Mouse (Mus musculus) CD4-positive, CD25-positive, alpha-beta regulatory T cell, adult 2 months (primary cell): Measurements from ENCODE around the gene Notum.

Experiments
- DNase-seq: peaks from one replicate; pipeline ENCODE4 v3.0.0-alpha.2; 2012; ENCODE audit warnings: low read depth, low spot score

Gene Notum

DNA sequence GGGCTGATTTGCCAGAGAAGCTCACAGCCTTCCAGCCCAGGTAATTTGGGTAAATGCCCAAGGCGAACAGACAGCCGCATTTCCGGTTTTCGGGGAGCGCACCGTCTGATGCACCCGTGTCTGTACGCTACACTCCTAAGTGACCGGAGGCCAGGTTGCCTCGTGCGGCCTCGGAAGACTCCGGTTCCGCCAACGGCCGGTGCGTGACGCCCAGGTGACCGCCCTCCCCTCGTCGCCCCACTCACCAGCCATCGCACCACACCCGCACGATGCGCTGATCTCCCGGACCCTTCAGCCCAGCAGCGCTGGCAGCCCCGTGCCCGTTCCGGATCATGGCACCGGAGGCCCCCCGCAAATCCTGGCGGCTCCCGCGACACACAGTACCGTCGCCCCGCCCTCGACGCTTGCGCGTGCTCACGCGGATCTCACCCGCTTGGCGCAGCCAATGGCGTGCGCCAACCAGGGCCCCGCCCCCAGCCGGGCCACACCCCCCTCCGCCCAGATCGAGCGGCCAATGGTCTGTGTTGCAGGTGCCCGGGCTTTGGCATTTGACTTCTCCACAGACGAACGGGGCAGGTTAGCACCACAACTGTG lies 43.4 kb downstream of the Notum start, which contains the start of gene Pcyt2:
Pcyt2 (minus strand) TSS at position 418 of the 594 bp plus-strand sequence.
- peak; percentile 95 for DNase-seq

DNA sequence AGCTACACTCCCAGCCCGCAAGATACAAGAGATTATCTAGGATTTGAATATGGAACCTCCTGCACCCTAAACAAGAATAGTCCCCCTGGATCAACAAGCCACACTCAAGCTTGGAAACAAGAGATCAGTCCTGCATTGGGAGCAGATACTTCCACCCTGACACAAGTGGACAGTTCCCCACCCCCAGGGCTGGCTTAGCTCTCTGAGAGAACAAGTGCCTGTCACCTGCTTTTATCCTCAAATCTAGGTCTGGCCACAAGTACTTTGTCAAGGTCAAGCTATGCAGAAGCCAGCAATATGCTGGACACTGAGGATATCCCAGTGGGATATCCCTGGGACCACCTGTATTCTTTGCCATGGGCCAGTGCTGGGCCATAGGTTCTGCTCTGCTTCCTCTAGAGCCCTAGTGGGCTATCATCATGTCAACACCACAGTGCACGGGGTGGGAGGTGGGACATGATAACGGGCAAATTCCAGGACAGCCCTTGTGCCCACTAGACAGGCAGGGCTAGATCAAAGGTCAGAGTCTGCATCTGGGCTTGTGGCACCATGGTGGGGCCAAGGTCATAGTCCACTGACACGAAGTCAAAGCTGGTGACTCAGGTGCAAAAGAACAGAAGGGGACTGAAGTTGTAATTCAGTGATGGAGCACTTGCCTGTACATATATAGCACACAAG lies 44.2 kb downstream of the Notum start:
- DNase-seq: no peak

DNA sequence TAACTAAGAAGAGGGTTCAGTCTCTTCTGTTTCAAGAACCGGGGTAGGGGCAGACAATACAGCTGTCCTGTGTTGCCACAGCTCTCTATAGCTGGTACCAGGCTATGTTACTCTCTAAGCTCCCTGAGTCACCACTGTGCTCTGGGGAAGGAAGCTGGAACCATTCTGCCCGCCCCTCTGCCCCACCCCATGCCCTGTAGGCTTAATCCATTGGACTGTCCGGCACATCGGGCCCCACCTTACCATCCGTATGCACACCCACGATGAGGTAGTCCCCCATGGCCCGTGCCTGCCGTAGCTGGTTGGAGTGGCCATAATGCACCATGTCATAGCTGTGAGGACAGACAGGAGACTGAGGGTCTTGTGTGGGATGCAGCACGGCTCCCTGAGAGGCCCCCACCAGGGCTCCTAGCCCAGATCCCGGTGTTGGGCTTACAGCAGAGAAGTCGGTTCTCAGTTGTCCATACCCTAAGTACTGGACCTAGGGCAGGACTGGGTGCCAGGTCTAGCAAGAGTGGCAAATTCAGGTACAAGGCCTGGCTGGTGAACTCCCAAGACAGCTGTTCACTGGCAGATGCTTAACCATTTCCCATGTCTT lies 45.3 kb downstream of the Notum start:
- no peak for DNase-seq

DNA sequence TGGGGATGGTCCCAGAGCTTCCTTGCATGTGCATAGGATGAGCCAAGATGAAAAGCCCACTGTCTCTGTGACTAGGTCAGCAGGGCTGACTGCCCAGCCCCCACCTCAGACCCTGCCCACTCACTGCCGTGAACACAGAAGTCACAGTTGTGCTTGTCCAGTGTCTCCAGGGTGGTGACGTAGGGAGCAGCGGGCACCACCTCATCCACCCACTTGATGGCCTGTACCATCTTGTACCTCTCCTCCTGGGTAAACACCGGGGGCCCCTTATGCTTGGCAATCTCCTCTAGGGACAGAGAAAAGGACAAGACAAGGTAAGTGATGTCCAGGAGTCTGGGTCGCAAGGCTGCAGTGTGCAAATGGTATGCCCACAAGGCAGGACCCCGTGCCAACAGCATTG lies 45.8 kb downstream of the Notum start:
- no peak for DNase-seq

DNA sequence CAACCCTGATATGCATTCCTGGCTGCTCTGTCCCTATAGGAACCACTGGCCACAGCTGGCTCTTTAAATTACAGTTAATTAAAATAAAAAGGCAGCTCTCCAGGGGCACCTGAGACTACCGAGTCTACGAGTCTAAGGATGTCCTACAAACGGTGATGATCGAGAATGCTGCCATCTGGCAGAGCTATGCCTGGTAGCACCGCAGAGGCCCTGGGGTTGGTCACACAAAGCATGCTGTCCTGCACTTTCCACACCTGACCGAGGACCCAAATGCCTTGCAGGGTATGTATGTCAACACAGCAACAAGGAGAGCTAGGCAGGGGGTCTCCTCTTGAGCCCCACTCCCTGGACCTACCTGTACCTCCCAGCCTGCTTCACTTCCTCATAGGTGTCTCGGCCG lies 47.0 kb downstream of the Notum start:
- no peak for DNase-seq

DNA sequence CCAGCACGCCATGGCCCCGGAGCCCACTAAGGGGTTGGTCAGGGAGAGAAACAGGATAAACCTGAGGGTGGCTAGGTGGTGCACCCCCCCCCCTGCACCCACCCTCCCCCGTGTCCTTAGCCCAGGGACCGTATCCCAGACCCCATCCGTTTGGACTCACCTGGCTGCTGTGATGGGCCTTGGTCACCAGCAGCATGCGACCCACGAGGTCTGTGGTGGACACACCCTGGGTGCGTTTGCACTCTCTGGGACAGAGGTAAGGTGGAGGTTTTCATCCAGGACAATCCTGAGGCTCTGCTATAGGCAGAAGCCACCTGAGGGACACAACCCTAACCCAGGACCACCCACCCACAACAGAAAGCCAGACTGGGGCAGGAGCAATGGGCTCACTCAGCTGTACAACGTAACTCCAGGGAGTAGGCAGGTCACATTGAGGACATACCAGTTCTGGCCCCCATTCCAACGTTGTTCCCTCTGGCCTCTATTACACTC lies 47.4 kb downstream of the Notum start:
- no peak for DNase-seq

DNA sequence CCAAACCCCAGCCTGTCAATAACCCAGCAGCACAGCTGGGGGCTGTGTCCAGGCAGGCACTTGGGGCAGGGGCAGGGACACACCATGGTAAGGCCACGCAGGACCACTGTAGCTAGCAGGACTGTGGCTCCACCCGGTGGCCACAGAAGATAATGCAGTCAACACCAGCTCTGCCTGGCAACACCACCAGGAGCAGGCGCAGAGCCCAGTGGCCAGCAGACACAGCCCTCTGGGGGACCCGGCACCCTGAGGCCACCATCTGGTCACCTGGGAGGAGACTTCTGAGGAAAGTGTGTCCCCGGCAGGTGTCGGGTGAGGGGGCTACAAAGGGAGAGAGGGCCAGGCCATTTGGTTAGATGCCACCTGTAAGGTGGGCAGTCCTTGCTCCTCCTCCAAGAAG lies 48.2 kb downstream of the Notum start:
- peak; percentile 87 for DNase-seq

DNA sequence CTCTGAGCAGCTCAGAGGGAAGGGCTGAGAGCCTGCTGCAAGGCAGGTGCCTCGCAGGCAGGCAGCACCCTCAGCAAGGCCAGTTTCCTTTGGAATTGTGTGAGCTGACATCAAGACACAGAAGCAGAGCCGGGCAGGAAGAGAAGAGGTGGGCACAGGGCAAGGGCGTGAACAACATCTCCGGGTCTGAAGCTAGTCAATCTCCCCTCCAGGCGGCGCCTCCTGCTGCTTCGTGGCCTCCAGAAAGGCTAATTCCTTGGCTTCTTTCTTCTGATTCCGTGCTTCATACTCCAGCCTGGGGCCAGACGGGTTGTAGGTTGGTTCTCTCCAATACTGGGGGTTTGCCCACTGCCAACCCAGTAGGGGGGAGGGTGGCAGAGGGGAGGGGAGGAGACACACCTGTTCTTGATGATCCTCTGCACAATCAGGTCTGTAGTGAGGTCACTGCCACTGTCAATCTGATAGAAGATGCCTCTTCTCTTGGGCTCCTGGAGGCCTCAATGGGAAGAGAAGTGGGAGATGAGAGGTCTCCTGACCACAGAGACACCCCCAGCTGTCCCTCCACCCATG lies 50.4 kb downstream of the Notum start:
- DNase-seq: no peak

DNA sequence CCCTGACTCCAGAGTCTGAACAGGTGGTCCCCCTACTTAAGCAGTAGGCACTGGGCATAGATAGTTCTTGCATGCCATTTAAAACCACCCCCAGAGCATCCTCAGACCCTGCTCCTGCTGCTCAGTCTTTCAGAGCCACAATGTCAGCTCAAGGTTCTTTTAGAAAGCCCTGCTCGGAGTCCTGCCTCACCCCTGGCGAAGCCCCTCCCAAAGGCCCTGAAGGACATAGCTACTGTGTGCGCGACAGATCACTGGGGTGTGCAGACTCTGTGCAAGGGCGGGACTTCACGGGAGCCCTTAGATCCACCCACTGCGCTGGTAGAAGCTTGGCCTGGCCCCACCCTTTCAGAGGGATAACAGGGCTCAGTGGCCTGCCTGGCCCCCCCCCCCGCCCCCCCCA lies 51.7 kb downstream of the Notum start:
- no peak for DNase-seq

DNA sequence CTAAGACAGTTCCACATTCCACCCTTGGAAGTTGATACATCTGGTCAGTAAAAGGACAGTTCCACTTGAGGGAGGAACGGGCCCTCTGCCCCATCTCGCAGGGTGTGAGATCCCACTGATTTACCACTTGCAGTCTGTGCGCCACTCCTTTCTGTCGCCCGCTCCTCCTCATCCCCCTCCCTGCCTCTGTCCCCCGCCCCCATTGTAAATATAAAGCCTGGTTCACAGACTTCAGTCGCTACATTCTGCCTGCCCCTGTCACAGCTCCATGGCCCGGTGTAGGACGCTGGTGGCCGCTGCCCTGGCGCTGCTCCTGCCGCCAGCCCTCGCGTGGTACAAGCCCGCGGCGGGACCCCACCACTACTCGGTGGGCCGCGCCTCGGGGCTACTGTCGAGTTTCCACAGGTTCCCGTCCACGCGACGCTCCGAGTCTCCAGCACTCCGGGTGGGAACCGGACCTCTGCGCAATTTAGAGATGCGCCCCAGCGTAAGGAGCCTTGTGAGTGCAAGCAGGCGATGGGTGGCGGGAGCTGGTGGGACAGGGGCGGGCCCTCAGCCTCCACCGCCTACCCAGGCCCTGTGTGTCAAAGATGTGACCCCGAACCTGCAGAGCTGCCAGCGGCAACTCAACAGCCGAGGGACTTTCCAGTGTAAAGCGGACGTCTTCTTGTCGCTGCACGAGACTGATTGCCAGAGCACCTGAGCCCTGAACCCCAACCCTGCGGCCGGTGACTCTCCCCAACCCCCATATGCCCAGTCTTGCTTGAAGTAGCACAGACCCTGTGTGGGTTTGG lies 52.5 kb downstream of the Notum start, which contains the start of gene Npb:
Npb (plus strand) TSS at position 237 of the 794 bp plus-strand sequence.
- DNase-seq: no peak

DNA sequence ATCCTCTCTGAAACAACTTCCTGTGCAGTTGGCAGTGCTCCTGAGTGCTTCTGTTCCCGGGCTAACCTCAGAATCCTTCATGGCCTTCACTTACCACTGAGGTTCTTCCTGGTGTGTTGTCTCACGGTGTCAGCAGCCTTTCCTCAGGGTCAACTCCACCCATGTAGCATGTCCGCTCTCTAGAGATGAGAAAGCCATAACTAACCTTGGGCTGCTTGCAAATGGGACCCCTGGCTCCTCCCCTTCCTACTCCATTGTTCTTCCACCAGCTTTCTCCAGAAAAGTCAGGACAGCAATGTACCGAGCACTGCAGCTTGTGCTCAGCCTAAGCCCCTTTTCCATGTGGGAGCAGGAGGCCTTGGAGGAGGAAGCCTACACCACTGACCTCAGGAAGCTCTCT lies 54.2 kb downstream of the Notum start:
- no peak for DNase-seq

DNA sequence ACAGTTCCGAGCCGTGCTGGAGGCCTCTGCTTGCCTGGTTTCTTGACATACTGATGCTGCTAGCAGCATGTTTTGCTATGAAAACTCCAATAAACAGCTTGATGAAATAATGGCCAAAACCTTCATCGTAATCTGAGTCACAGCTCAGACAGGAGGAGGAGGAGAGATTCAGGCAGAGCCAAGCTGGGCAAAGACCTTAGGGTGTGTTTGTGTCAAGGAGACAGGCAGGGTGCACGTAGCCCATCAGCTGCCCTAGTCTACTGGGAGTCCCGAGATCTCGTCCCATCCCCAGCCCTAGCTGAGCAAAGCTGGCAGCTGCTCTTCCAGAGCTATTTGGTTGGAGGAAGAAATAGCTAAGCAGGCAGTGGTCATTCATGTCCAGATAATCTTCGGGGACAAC lies 55.3 kb downstream of the Notum start:
- no peak for DNase-seq
